Mouse (Mus musculus) CH12.LX (cell line): ENCODE measurements around the gene Arhgef11. TPM values are rescaled to one million over a fixed set of nuclear protein-coding genes. Genes with fewer than 3 reads are reported as not detected.

ENCODE experiments used
- DNase-seq: peaks from one replicate; pipeline ENCODE4 v3.0.0-alpha.2; 2013; ENCODE audit errors: extremely low read depth
- H3K27ac ChIP-seq: 2 replicates; pipeline ENCODE4 v1.5.1; 2012; ENCODE audit warnings: low read depth, mild to moderate bottlenecking, control low read depth, moderate library complexity; ENCODE audit not compliant: insufficient read depth
- H3K27me3 ChIP-seq: replicated peaks from 2 replicates; pipeline ENCODE3; 2012; ENCODE audit warnings: inconsistent platforms
- H3K36me3 ChIP-seq, 2 experiments: replicated peaks in 1 of 2; 2 replicates each; pipeline versions ENCODE3 to v1.6.1; 2012; ENCODE audit warnings: inconsistent platforms in 1 of 2, low read length in 1 of 2, mild to moderate bottlenecking in 1 of 2, mixed read lengths in 1 of 2, moderate library complexity in 1 of 2; ENCODE audit not compliant: control insufficient read depth in 1 of 2, insufficient read depth in 1 of 2
- H3K4me1 ChIP-seq, 2 experiments: 2 replicates each; pipeline ENCODE4 v1.6.1; 2012; ENCODE audit warnings: inconsistent platforms in 1 of 2, moderate library complexity in 1 of 2; ENCODE audit not compliant: insufficient read depth in 2 of 2, control insufficient read depth in 1 of 2
- H3K4me2 ChIP-seq: 2 replicates; pipeline ENCODE4 v1.6.1; 2012; ENCODE audit warnings: low read depth, mild to moderate bottlenecking, control low read depth; ENCODE audit not compliant: poor library complexity, insufficient read depth, severe bottlenecking
- H3K4me3 ChIP-seq, 3 experiments: fragments of 150-350 bp in 1 of 3; sonication (generic) in 1 of 3; replicated peaks in 1 of 3; 2 replicates each; pipeline versions ENCODE3 to v1.5.1; 2011 to 2012; ENCODE audit warnings: low read depth in 2 of 3, low read length in 2 of 3, mild to moderate bottlenecking in 2 of 3, moderate library complexity in 2 of 3, control low read depth in 1 of 3, improper control_type of control experiment in 1 of 3, inconsistent platforms in 1 of 3, mixed read lengths in 1 of 3; ENCODE audit not compliant: poor library complexity in 1 of 3
- H3K79me2 ChIP-seq: replicated peaks from 2 replicates; pipeline ENCODE4 v1.6.1; 2012; ENCODE audit warnings: mild to moderate bottlenecking, moderate library complexity; ENCODE audit not compliant: control insufficient read depth, poor library complexity, insufficient read depth, severe bottlenecking; ENCODE audit errors: extremely low read depth
- H3K9ac ChIP-seq: 2 replicates; pipeline ENCODE4 v1.6.1; 2012; ENCODE audit warnings: low read depth, mild to moderate bottlenecking, control low read depth, moderate library complexity; ENCODE audit not compliant: insufficient read depth
- H3K9me3 ChIP-seq: replicated peaks from 2 replicates; pipeline ENCODE3; 2012; ENCODE audit warnings: low read length, inconsistent platforms, mixed read lengths
- CHD1 ChIP-seq: IDR thresholded peaks from 2 replicates; pipeline ENCODE4 v1.6.1; 2012; ENCODE audit warnings: low read depth, low read length, improper control_type of control experiment, inconsistent platforms
- ETS1 ChIP-seq: conservative IDR thresholded peaks from 2 replicates; pipeline ENCODE4 v1.6.1; 2012; ENCODE audit warnings: low read depth, mild to moderate bottlenecking, inconsistent platforms, low read length, improper control_type of control experiment, moderate library complexity
- GABPA ChIP-seq: IDR thresholded peaks from 2 replicates; pipeline ENCODE4 v1.6.1; 2012; ENCODE audit warnings: low read depth, low read length, improper control_type of control experiment, inconsistent platforms; ENCODE audit not compliant: insufficient replicate concordance
- IRF4 ChIP-seq: IDR thresholded peaks from 2 replicates; pipeline ENCODE4 v1.6.1; 2014; ENCODE audit warnings: low read depth, mild to moderate bottlenecking, inconsistent platforms, low read length, improper control_type of control experiment
- KAT2A ChIP-seq: IDR thresholded peaks from 2 replicates; pipeline ENCODE4 v1.6.1; 2012; ENCODE audit warnings: low read length, improper control_type of control experiment, inconsistent platforms; ENCODE audit not compliant: insufficient replicate concordance
- MAX ChIP-seq: IDR thresholded peaks from 2 replicates; pipeline ENCODE4 v1.6.1; 2011; ENCODE audit warnings: low read length, improper control_type of control experiment
- MAZ ChIP-seq: IDR thresholded peaks from 2 replicates; pipeline ENCODE4 v1.6.1; 2012; ENCODE audit warnings: low read depth, mild to moderate bottlenecking, inconsistent platforms, low read length, improper control_type of control experiment, moderate library complexity
- MEF2A ChIP-seq: IDR thresholded peaks from 2 replicates; pipeline ENCODE4 v1.6.1; 2014; ENCODE audit warnings: low read depth, mild to moderate bottlenecking, inconsistent platforms, low read length, improper control_type of control experiment, borderline replicate concordance
- MXI1 ChIP-seq: IDR thresholded peaks from 2 replicates; pipeline ENCODE4 v1.6.1; 2011; ENCODE audit warnings: mild to moderate bottlenecking, low read depth, low read length, improper control_type of control experiment
- MYC ChIP-seq: IDR thresholded peaks from 2 replicates; pipeline ENCODE4 v1.6.1; 2011; ENCODE audit warnings: low read depth, mild to moderate bottlenecking, improper control_type of control experiment, low read length
- POLR2A ChIP-seq: IDR thresholded peaks from 2 replicates; pipeline ENCODE4 v1.6.1; 2011; ENCODE audit warnings: low read depth, mild to moderate bottlenecking, improper control_type of control experiment, low read length
- POLR2AphosphoS2 ChIP-seq: IDR thresholded peaks from 2 replicates; pipeline ENCODE4 v1.6.1; 2011; ENCODE audit warnings: low read depth, low read length, improper control_type of control experiment
- RCOR1 ChIP-seq: conservative IDR thresholded peaks from 2 replicates; pipeline ENCODE4 v1.6.1; 2012; ENCODE audit warnings: low read depth, mild to moderate bottlenecking, inconsistent platforms, low read length, improper control_type of control experiment
- SIN3A ChIP-seq: IDR thresholded peaks from 2 replicates; pipeline ENCODE4 v1.6.1; 2012; ENCODE audit warnings: low read length, improper control_type of control experiment, inconsistent platforms
- TBP ChIP-seq: conservative IDR thresholded peaks from 2 replicates; pipeline ENCODE4 v1.6.1; 2011; ENCODE audit warnings: low read depth, low read length, improper control_type of control experiment
- UBTF ChIP-seq: IDR thresholded peaks from 2 replicates; pipeline ENCODE4 v1.6.1; 2012; ENCODE audit warnings: low read depth, mild to moderate bottlenecking, inconsistent platforms, low read length, improper control_type of control experiment, moderate library complexity
- USF2 ChIP-seq: conservative IDR thresholded peaks from 2 replicates; pipeline ENCODE4 v1.6.1; 2011; ENCODE audit warnings: low read depth, low read length, improper control_type of control experiment
- ZMIZ1 ChIP-seq: IDR thresholded peaks from 2 replicates; pipeline ENCODE4 v1.6.1; 2012; ENCODE audit warnings: low read depth, mild to moderate bottlenecking, inconsistent platforms, low read length, improper control_type of control experiment
- ZNF384 ChIP-seq: IDR thresholded peaks from 2 replicates; pipeline ENCODE4 v1.6.1; 2012; ENCODE audit warnings: low read depth, low read length, improper control_type of control experiment, inconsistent platforms
- dilution Hi-C: fragments of 300-500 bp; cut with MboI; formaldehyde crosslinking; loops from 2 replicates; pipeline ENCODE4 v1.14.3; 2020; ENCODE audit warnings: low sequenced_read_pairs; ENCODE audit not compliant: extremely low pct_unique_long_range_greater_than_20kb, extremely low pct_ligation_motif_present
- in situ Hi-C: fragments of 300-500 bp; cut with MboI; formaldehyde crosslinking; loops from 3 replicates; pipeline ENCODE4 v1.14.3; 2019; ENCODE audit warnings: low sequenced_read_pairs, low pct_ligation_motif_present, low pct_unique_long_range_greater_than_20kb, mixed read lengths
- polyA plus RNA-seq: library from polyadenylated mRNA; unstranded; fragments of >175 nt; gene quantifications from 2 replicates; pipeline ENCODE4 v1.2.1, GENCODE M21; 2012; ENCODE audit warnings: low read depth; ENCODE audit not compliant: insufficient read length
- total RNA-seq, 2 experiments: library from RNA; depleted of rRNA; stranded (reverse); fragments of 300-350 nt in 1 of 2; fragments of >200 nt in 1 of 2; gene quantifications; 2 replicates each; pipeline ENCODE4 v1.2.3; 2012 to 2014

Gene Arhgef11
- total and polyA plus RNA-seq, 3 experiments: 5.6 to 11.7 (median 8.7) TPM

GRCm38 (mm10) chr3:87635514-87635913 is 18.2 kb downstream of the Arhgef11 start:
- Histone ChIP-seq H3K4me3 (no peak overlapping the region), H3K27ac (no peak overlapping the region), H3K79me2 (no peaks in the 10 kb centered on the region), H3K4me2 (no peak overlapping the region), H3K4me1 (no peaks in the 10 kb centered on the region), H3K36me3 (peaks cover 6 to 16% of the 10 kb centered on the region in 2 experiments), H3K9me3 (no peaks in the 10 kb centered on the region), H3K9ac (no peak overlapping the region), H3K27me3 (no peaks in the 10 kb centered on the region)
- in situ Hi-C loops (no loop called here), dilution Hi-C loops (no loop called here)
- TF ChIP-seq IRF4 (no peak), GABPA (no peak), POLR2A (no peak), CHD1 (no peak), USF2 (no peak), SIN3A (no peak), MAZ (no peak), MEF2A (no peak), POLR2AphosphoS2 (no peak), UBTF (no peak), RCOR1 (no peak), ZNF384 (no peak), TBP (no peak), MYC (no peak), KAT2A (no peak), MXI1 (no peak)
- no peak for DNase-seq

GRCm38 (mm10) chr3:87643453-87643852 is 26.1 kb downstream of the Arhgef11 start:
- Histone ChIP-seq H3K79me2 (peaks cover 3% of the 10 kb centered on the region), H3K9me3 (no peaks in the 10 kb centered on the region), H3K4me2 (no peak overlapping the region), H3K4me1 (no peaks in the 10 kb centered on the region), H3K27me3 (no peaks in the 10 kb centered on the region), H3K9ac (no peak overlapping the region), H3K4me3 (no peak overlapping the region), H3K27ac (no peak overlapping the region), H3K36me3 (peaks cover 2 to 9% of the 10 kb centered on the region in 2 experiments)
- no peak for DNase-seq
- TF ChIP-seq UBTF (no peak), POLR2A (no peak), IRF4 (no peak), MXI1 (no peak), MAX (no peak), ETS1 (no peak), GABPA (no peak), ZMIZ1 (no peak)
- dilution Hi-C loops (no loop called here), in situ Hi-C loops (no loop called here)
